Mouse (Mus musculus) testis, adult 2 months (tissue): ENCODE results near the gene Rflnb.

ENCODE experiments used
- CTCF ChIP-seq: fragments of 200-500 bp; IDR thresholded peaks from 2 replicates; pipeline ENCODE4 v1.5.1; 2012; ENCODE audit warnings: low read depth, mild to moderate bottlenecking, inconsistent platforms, low read length, moderate library complexity; ENCODE audit not compliant: control insufficient read depth, insufficient read depth, insufficient replicate concordance
- POLR2A ChIP-seq: fragments of 200-500 bp; IDR thresholded peaks from 2 replicates; pipeline ENCODE4 v1.6.1; 2012; ENCODE audit warnings: low read depth, mild to moderate bottlenecking, inconsistent platforms, low read length, moderate library complexity; ENCODE audit not compliant: control insufficient read depth

GRCm38 (mm10) chr11:76037581-76038294 is 10.2 kb upstream of the Rflnb start:
- TF ChIP-seq POLR2A, result no peak
- no peak for TF ChIP-seq CTCF
